Mouse (Mus musculus) kidney, adult 18-20 months (tissue): Measurements from ENCODE around the gene H2-M5.

Source experiments
- DNase-seq: peaks from one replicate; pipeline ENCODE4 v3.0.0; 2021

Gene H2-M5

GRCm38 (mm10) chr17:36947051-36947819, 42.1 kb downstream of the H2-M5 start:
- DNase-seq, result peak; percentile 68

GRCm38 (mm10) chr17:36944121-36944775, 45.1 kb downstream of the H2-M5 start:
- DNase-seq, result no peak

DNA sequence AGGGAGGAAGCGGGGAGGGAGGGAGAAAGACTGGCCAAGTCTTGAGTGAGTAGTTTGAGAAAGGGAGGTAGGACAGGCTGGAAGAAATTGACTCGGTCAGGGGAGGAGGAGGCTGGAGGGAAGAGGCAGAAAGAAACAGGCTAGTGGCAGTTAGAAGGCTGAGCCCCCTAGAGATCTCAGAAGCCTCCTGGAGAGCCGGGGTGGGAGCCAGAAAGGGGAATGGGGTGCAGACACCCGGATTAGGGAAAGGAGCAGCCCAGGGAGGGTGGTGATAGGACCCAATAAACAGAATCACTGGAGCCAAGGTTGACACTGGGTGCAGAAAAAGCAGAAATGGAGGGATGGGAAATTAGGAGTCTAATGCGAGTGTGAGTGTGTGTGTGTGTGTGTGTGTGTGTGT, 45.6 kb downstream of the H2-M5 start:
- no peak for DNase-seq

DNA sequence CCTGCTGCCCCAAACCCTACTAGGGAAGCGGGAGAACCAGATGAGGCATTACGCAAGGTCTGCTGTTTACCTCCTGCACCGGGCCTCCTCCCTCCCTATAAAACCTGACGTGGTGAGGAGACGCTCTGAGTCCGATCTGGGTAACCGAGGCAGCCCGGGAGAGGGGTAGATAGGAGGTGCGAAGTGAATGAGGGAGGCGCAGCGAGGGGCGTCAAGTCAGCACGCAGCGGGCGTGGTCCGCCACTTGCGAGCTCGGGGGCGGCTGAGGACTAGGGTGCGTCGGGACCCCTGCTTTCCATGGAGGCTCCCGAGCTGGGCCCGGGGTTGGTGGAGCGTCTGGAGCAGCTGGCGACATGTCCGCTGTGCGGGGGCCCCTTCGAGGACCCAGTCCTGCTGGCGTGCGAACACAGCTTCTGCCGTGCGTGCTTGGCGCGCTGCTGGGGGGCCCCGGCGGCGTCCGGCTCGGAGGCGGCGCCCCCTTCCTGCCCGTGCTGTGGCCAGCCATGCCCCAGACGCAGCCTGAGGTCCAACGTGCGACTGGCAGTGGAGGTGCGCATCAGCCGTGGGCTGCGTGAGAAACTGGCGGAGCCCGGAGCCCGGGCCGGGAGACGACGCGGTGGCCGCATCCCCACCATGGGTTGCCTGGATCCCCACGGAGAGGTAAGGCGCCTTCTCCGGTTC, 46.4 kb downstream of the H2-M5 start, which contains the start of gene Rnf39:
Gene Rnf39, plus strand, starts transcription at position 128 of the 681 bp plus-strand sequence.
- DNase-seq, result peak; percentile 15

DNA sequence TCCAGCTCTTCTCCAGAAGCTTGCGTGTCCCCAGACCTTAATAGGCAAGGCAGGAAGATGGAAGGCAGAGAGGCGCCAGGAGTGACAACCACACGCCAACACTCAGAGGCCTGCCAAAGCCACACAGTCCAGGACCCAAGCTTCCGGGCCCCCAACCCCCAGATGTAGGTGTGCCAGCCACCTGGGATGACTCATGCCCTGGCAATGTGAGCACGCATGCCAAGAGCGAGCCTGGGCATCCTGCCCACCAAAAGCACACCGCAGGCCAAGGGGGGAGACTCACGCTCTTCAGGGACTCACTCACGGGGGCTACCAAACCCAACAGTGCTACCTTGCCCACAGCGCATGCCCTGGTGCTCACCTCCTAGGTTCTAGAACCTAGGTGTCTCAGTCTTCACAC, 46.9 kb downstream of the H2-M5 start:
- peak; percentile 54 for DNase-seq

DNA sequence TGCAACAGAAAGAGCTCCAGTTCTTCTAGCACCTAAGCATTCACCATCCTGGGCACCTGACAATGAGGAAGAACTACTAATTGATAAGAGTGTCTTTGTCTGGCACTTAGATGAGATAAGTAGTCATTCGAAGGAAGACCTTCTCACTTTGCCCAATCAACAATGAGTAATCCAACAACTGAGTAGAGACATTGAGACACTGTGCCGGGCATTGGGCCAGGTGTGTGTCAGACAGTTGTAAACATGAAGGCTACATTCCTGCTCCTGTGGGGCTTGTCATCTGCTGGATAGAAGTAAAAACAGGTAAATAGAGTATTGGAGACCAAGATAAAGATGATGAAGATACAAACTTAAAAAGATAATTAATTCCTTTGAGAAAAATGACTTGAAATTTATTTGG, 51.3 kb downstream of the H2-M5 start:
- no peak for DNase-seq
